Mouse (Mus musculus): ENCODE measurements around the gene 2900026A02Rik. TPM values are rescaled to one million over a fixed set of nuclear protein-coding genes. Genes with fewer than 3 reads are reported as not detected.

The 2900026A02Rik gene
- total RNA-seq, 2 experiments from 2014 or later, result 33.9 to 35.3 TPM

GRCm38 (mm10) chr5:113214455-113214854 is 6.6 kb downstream of the 2900026A02Rik start:
- DNase-seq, result peak; percentile 58 to 69

GRCm38 (mm10) chr5:113214041-113214440 is 7.0 kb downstream of the 2900026A02Rik start:
- DNase-seq, result no peak
- intact Hi-C loops (cut with DNase I), result no loop called here

More at GRCm38 (mm10) chr5:113214455-113214854, 6.6 kb downstream of the 2900026A02Rik start:
- intact Hi-C loops (cut with DNase I), result no loop called here

- intact Hi-C loops (cut with DNase I), result no loop called here
- DNase-seq, result no peak
Observed at GRCm38 (mm10) chr5:113212156-113212835, 8.7 kb downstream of the 2900026A02Rik start.

GRCm38 (mm10) chr5:113210314-113210713 is 10.7 kb downstream of the 2900026A02Rik start:
- intact Hi-C loops (cut with DNase I), result no loop called here
- DNase-seq, result no peak

- intact Hi-C loops (cut with DNase I), result no loop called here
Observed at GRCm38 (mm10) chr5:113209898-113210297, 11.1 kb downstream of the 2900026A02Rik start.

GRCm38 (mm10) chr5:113209401-113209750 is 11.7 kb downstream of the 2900026A02Rik start:
- no peak for DNase-seq
- intact Hi-C loops (cut with DNase I), result no loop called here

More at GRCm38 (mm10) chr5:113209898-113210297, 11.1 kb downstream of the 2900026A02Rik start:
- DNase-seq, result no peak

- intact Hi-C loops (cut with DNase I), result no loop called here
- DNase-seq, result peak; percentile 80 to 81
Observed at GRCm38 (mm10) chr5:113208622-113209400, 12.2 kb downstream of the 2900026A02Rik start.

- intact Hi-C loops (cut with DNase I), result no loop called here
- peak; percentile 69 to 80 for DNase-seq
Observed at GRCm38 (mm10) chr5:113208048-113208447, 13.0 kb downstream of the 2900026A02Rik start.

GRCm38 (mm10) chr5:113206670-113207352 is 14.2 kb downstream of the 2900026A02Rik start:
- DNase-seq, result no peak

GRCm38 (mm10) chr5:113204193-113204592 is 16.8 kb downstream of the 2900026A02Rik start:
- intact Hi-C loops (cut with DNase I), result no loop called here
- no peak for DNase-seq

More at GRCm38 (mm10) chr5:113206670-113207352, 14.2 kb downstream of the 2900026A02Rik start:
- intact Hi-C loops (cut with DNase I), result loop anchor here (1.0 kb wide), 1 partner anchor 17 kb away; no protein-coding TSS in a partner anchor

GRCm38 (mm10) chr5:113199772-113200134 is 21.3 kb downstream of the 2900026A02Rik start:
- intact Hi-C loops (cut with DNase I), result no loop called here

GRCm38 (mm10) chr5:113199126-113199771 is 21.8 kb downstream of the 2900026A02Rik start:
- intact Hi-C loops (cut with DNase I), result no loop called here

More at GRCm38 (mm10) chr5:113199772-113200134, 21.3 kb downstream of the 2900026A02Rik start:
- no peak for DNase-seq

GRCm38 (mm10) chr5:113196916-113197794 is 23.9 kb downstream of the 2900026A02Rik start:
- peak in 1 of 2 experiments; percentile 56 for DNase-seq
- intact Hi-C loops (cut with DNase I), result loop anchor here (2.0 kb wide), 1 partner anchor 16 kb away; no protein-coding TSS in a partner anchor

More at GRCm38 (mm10) chr5:113199126-113199771, 21.8 kb downstream of the 2900026A02Rik start:
- no peak for DNase-seq

GRCm38 (mm10) chr5:113195907-113196306 is 25.1 kb downstream of the 2900026A02Rik start:
- DNase-seq, result no peak
- intact Hi-C loops (cut with DNase I), result loop anchor here (2.0 kb wide), 1 partner anchor 15 kb away; no protein-coding TSS in a partner anchor

GRCm38 (mm10) chr5:113195451-113195850 is 25.6 kb downstream of the 2900026A02Rik start:
- intact Hi-C loops (cut with DNase I), result no loop called here
- DNase-seq, result no peak

GRCm38 (mm10) chr5:113193762-113194161 is 27.3 kb downstream of the 2900026A02Rik start:
- intact Hi-C loops (cut with DNase I), result no loop called here

GRCm38 (mm10) chr5:113191901-113192300 is 29.1 kb downstream of the 2900026A02Rik start:
- intact Hi-C loops (cut with DNase I), result no loop called here
- DNase-seq, result no peak

More at GRCm38 (mm10) chr5:113193762-113194161, 27.3 kb downstream of the 2900026A02Rik start:
- no peak for DNase-seq

GRCm38 (mm10) chr5:113190558-113190957 is 30.5 kb downstream of the 2900026A02Rik start:
- intact Hi-C loops (cut with DNase I), result no loop called here
- DNase-seq, result no peak

GRCm38 (mm10) chr5:113181441-113181840 is 39.6 kb downstream of the 2900026A02Rik start:
- intact Hi-C loops (cut with DNase I), result loop anchor here (2.0 kb wide), 1 partner anchor 15 kb away; no protein-coding TSS in a partner anchor
- DNase-seq, result no peak
